Mouse (Mus musculus): ENCODE results near the gene Zcwpw1. TPM values are rescaled to one million over a fixed set of nuclear protein-coding genes. Genes with fewer than 3 reads are reported as not detected.
A peak's percentile ranks its signal among the peaks of the same experiment; 100 is the strongest.

Gene Zcwpw1
- total RNA-seq, 4 experiments from 2014 or later, result 0.24 to 0.31 TPM; not detected in 2

- no peak for DNase-seq (ENCODE audit: low spot score in 2 of 2)
Measured at GRCm38 (mm10) chr5:137753111-137753832, 34.3 kb upstream of the Zcwpw1 start.

DNA sequence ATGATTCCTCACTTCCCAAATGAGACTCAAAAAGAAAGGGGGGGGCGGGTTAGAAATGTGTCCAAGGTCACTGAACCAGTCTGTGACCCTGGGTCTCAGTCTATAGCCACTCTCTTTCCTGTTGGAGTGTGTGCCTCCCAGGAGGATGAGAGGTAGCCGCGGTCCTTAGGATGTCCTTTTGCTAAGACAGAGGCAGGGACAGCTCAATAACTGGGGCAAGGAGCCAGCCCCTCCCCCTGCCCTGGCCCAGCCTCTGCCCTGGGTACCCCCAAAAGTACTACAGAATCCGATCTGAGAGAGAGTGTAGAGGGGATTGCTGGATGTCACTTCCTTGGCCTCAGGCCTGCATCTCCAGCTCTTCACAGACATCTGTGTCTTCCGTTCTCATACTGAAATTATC is 32.2 kb upstream of the Zcwpw1 start:
- DNase-seq (ENCODE audit: low spot score in 2 of 2), result no peak

- DNase-seq (ENCODE audit: low spot score in 2 of 2), result no peak
Measured at GRCm38 (mm10) chr5:137756106-137756505, 31.5 kb upstream of the Zcwpw1 start.

DNA sequence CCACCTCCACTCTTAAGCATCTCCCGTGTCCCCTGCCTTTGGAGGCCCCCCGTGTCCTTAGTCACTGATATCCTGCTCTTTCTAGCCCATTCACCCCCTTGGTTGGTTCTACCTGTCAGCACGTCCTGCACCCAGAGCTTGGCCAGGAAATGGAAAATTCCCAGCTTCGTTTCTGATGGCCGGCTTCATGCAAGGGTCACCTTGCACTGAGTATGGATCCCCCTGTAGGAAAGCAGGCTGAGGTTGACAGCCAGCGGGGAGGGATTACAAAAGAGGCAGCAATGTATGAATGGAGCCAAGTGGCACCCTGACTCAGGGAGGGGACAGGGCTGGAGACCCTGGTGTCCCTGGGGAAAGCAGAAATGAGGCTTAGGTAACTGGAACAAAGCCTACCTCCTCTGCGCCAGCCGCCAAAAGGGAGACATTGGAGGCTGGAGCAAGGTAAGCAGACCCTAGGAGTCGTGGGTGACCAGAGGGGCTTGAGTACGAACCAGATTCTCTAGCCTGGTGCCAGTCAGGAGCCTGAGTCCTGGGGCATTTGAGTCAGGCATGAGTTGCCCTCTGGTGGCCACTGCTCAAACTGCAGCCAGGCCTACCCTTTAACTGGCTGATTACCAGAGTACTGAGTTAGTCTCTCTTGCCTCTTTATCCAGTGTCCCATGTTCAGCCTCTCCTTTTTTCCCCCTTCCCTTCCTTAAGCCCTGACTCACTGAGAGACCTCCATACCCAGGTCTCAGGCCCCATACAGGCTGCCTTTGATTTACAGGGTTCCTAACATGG is 30.5 kb upstream of the Zcwpw1 start:
- peak; percentile 79 to 83 for DNase-seq (ENCODE audit: low spot score in 2 of 2)

DNA sequence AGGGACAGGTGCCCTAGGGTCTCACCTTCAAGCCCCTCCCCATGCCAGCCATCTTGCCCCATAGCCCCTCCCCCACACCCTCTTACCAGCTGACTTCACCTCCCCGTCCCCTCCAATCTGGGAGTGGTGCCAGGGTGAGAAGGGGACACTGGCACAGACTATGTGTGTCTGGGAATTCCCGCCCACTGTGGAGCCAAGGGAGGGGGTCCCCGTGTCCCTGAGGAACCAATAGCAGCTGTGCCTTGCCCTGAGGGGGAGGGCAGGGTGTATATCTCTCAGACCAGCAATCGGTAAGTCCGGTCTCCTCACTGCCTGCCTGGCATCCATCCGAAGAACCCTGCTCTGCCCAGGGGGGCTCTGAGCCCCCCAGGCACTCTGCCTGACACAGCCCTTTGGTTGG is 29.7 kb upstream of the Zcwpw1 start:
- no peak for DNase-seq (ENCODE audit: low spot score in 2 of 2)

- no peak for DNase-seq (ENCODE audit: low spot score in 2 of 2)
Measured at GRCm38 (mm10) chr5:137758921-137759534, 28.6 kb upstream of the Zcwpw1 start.

DNA sequence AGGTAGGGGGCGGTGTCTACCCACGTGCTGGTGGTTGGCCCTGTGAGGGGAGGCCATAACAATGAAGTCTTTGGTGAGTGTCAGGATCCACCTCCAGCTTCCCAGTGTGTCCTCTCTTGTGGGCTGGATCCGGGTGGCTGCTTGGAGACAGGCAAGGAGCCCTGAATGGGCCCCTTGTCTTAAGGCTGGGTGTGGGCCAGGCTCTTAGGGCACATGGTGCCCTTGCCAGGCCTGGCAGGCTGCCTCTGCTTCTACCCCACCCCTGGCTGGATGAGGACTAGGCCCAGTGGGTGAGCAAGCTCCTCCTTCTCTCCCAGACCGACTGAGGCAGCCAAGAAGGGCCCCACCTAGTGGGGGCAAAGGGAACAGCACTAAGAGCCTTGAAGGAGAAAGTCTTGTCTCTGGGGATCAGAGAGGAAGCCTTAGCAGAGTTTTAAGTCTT is 27.6 kb upstream of the Zcwpw1 start:
- peak; percentile 78 to 84 for DNase-seq (ENCODE audit: low spot score in 2 of 2)

DNA sequence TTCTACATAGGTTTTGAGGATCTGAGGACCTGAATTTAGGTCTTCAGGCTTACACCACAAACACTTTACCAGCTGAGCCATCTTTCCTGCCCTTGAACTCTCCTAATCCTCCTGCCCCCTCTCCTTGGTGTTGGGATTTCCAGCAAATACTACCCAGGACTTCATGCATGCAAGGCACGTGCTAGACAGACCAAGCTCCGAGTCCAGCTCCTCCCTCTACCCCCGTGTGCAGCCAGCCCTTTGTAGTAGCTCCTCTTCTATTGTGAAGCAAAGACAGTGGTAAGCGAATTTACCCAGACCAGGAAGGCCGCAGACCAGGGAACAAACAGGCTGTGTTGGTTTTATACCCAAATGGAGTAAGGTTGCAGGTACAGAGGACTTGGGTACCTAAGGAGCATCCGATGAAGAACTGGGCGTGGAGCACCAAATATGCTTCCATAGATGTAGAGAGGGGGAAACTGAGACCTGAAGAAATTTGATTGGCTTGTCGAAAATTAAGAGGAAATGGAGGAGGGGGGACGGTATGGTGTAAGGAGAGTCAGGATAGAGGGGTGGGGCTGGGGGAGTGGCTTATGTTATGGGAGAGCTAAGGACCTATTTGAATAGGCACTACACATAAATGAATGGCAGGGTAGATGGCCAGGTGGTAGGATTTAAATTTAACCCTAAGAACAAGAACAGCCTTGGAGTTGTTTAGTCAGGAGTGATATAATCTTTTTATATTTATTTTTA is 22.8 kb upstream of the Zcwpw1 start:
- no peak for DNase-seq (ENCODE audit: low spot score in 2 of 2)

DNA sequence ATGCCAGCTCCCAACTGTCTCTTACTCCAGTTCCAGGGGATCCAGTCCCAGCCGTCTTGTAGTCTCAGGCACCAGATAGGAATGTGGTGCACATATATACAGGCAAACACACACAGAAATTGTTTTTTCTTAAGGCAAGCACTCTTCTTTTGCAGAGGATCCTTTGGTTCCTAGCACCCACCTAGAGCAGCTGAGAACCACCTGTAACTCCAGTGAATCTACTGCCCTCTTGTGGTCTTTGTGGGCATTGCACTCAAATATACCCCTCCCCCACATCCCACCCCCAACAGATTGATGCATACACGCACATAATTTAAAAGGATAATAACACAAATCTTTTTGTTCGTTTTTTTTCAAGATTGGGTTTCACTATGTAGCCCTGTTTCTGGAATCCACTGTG is 21.3 kb upstream of the Zcwpw1 start:
- no peak for DNase-seq (ENCODE audit: low spot score in 2 of 2)

DNA sequence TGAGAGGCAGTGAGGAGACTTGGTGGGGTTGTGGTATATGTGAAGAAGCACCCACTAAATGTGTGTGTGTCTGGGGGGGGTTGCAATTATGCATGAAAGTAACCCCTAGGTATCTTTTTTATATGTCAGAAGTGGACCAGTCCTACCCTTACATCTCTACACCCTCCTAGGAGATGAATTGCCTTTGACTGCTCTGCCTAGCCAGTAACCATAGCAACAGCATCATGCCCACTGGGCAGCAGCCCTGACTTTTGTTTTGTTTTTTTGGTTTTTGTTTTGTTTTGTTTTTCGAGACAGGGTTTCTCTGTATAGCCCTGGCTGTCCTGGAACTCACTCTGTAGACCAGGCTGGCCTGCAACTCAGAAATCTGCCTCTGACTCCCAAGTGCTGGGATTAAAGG is 19.1 kb upstream of the Zcwpw1 start:
- DNase-seq (ENCODE audit: low spot score in 2 of 2), result no peak

DNA sequence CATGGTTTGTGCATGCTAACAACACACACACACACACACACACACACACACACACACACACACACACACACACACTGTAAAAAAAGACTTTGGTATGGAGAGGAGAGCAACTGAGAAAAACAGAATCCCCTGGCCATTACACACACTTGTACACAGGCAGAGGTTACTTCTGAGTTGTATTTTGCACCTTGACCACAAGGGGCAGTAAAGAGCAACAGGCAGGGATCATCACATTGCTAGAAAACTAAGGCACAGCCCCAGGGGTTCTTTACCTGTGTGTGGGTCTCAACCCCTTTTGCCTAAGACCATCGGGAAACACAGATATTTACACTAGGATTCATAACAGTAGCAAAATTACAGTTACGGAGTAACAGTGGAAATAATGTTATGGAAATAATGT is 16.9 kb upstream of the Zcwpw1 start:
- DNase-seq (ENCODE audit: low spot score in 2 of 2), result no peak

- DNase-seq (ENCODE audit: low spot score in 2 of 2), result no peak
Measured at GRCm38 (mm10) chr5:137772755-137773154, 14.8 kb upstream of the Zcwpw1 start.

GRCm38 (mm10) chr5:137775587-137776290 is 11.9 kb upstream of the Zcwpw1 start:
- DNase-seq (ENCODE audit: low spot score in 2 of 2), result no peak

GRCm38 (mm10) chr5:137776408-137776918 is 11.1 kb upstream of the Zcwpw1 start:
- no peak for DNase-seq (ENCODE audit: low spot score in 2 of 2)

DNA sequence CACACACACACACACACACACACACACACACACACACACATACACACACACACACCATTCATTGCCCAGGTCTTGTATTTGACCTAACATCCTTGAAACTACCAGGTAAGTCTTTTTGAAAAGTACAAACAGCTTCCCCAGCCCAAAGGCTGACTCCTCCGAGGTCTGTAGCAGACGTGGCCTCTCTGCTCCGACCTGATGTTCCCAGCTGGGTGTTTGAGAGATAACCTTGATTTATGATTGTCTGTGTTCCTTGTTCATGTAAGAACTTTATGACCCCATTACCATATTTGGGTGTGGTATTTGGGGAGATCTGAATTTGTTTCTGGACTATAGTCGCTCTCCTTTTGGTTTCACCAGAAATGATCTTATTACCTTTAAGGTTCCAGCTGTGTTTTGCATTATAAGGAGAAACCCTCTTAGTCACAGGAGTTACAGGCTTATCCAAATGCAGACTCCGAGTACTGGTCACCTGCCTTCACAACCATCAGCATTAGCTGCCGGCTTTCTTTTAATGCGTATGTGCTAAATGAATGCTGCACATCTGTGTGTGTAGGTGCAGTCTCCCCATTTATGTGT is 10.2 kb upstream of the Zcwpw1 start:
- DNase-seq (ENCODE audit: low spot score in 2 of 2), result no peak

DNA sequence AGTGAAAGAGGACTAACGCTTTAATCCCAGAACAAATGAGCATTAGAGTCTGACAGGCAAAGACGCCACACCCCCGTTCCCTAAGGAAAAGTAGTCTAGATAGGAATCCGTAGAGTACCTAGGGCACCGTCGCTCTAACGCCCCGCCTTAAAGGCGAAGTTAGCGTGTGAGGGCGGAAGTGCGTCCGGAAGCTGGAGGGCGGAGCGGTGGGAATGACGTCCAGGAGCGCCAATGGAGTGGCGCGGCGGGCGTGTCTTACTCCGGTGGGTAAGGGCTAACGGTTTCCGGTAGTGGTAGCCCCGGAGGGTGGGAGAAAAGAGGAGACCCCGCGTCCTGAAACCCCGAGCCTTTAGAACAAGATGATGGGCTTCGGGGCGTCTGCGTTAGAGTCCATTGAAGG is 9.0 kb upstream of the Zcwpw1 start, which contains the start of gene Ppp1r35:
TSS of gene Ppp1r35 (plus strand) at position 215 of the 400 bp plus-strand sequence.
- DNase-seq (ENCODE audit: low spot score in 2 of 2), result peak; percentile 93 to 95

DNA sequence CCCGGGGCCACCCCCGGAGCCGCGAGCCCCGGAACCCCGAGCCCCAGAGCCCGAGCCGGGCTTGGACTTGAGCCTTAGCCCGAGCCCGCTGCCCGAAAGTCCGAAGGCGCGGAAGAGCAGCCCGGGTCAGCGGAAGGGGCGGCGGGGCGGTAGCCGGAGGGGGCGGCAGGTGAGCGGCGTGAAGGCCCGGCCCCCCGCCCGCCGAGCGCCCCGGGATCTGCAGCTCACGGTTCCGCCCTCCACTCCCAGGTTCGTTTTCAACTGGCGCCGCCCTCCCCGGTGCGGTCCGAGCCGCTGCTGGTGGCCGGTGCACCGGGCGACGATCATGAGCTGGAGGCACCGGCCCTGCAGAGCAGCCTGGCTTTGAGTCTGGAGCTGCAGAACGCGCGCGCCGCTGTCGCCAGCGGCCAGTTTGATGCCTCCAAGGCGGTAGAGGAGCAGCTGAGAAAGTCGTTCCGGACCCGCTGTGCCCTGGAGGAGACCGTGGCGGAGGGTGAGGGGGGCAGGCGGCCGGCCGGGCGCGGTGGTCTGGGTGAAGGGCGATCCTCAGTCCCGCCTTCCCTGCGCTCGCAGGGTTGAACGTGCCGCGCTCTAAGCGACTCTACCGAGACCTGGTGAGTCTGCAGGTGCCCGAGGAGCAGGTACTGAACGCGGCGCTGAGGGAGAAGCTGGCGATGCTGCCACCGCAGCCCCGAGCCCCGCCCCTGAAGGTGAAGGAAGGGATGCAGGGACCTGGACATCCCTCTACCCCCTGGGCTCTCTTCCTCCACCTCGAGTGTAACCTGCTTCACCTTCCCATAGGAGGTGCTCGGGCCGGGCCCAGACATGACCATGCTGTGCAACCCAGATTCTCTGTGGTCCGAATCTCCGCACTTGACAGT is 8.3 kb upstream of the Zcwpw1 start:
- no peak for DNase-seq (ENCODE audit: low spot score in 2 of 2)

- DNase-seq (ENCODE audit: low spot score in 2 of 2), result no peak
Measured at GRCm38 (mm10) chr5:137781661-137782060, 5.9 kb upstream of the Zcwpw1 start.

GRCm38 (mm10) chr5:137782776-137783522 is 4.6 kb upstream of the Zcwpw1 start:
- DNase-seq (ENCODE audit: low spot score in 2 of 2), result no peak

Data from gastrocnemius, adult 8-10 months (tissue).